Mouse (Mus musculus) cerebellum, adult 2 months (tissue): ENCODE results near the gene Anapc16.

ENCODE experiments used
- CTCF ChIP-seq: fragments of 200-500 bp; IDR thresholded peaks from 2 replicates; pipeline ENCODE4 v1.5.1; 2011; ENCODE audit warnings: low read depth, mild to moderate bottlenecking, control low read depth, low read length, moderate library complexity, borderline replicate concordance; ENCODE audit not compliant: insufficient read depth
- POLR2A ChIP-seq: fragments of 200-500 bp; IDR thresholded peaks from 2 replicates; pipeline ENCODE4 v1.6.1; 2011; ENCODE audit warnings: low read length, control low read depth, borderline replicate concordance; ENCODE audit not compliant: insufficient read depth

DNA sequence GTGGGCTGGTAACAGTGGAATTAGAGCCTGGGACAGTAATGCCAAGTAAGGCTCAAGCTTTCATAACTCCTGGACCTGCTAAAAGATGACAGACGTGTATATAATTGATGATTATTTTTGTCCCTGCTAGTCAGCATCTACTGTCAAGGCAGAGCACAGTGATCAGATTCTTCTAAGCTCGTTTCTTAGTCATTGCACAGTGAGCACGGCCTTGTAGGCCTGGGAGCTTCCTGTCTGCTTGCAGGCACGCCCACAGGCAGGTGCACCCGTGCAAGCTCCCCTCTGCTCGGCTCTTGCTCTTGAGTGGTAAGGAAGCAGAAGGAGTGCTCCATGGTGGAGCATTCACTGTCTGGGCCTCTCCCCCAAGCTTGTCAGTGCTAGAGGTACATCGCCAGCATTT, 25.2 kb upstream of the Anapc16 start:
- TF ChIP-seq CTCF (no peak), POLR2A (no peak)
